Mouse (Mus musculus) ES-E14 (cell line): Measurements from ENCODE around the gene Slc17a7. TPM values are rescaled to one million over a fixed set of nuclear protein-coding genes. Genes with fewer than 3 reads are reported as not detected.
A peak's percentile ranks its signal among the peaks of the same experiment; 100 is the strongest.
"Not testable (repeated sequence)": the region's sequence is repeated elsewhere in the genome, so short reads cannot be mapped to it uniquely, and the experiment has no call there.

Experiments used
- DNase-seq: peaks from one replicate; pipeline ENCODE4 v3.0.0-alpha.2; 2013; ENCODE audit warnings: low read depth, low spot score
- H3K27ac ChIP-seq: 2 replicates; pipeline ENCODE4 v1.5.1; 2012; ENCODE audit warnings: low read depth, mild to moderate bottlenecking, low read length, moderate library complexity, mixed read lengths; ENCODE audit not compliant: poor library complexity, insufficient read depth, severe bottlenecking
- H3K36me3 ChIP-seq: 2 replicates; pipeline ENCODE4 v1.6.1; 2012; ENCODE audit warnings: mild to moderate bottlenecking, low read length, moderate library complexity, mixed read lengths; ENCODE audit not compliant: control insufficient read depth, poor library complexity, insufficient read depth, severe bottlenecking
- H3K4me1 ChIP-seq, 2 experiments: fragments of 150-350 bp in 1 of 2; sonication (generic) in 1 of 2; 2 replicates each; pipeline ENCODE4 v1.6.1; 2012; ENCODE audit warnings: low read length in 2 of 2, mild to moderate bottlenecking in 1 of 2, mixed read lengths in 1 of 2; ENCODE audit not compliant: control insufficient read depth in 2 of 2, insufficient read depth in 2 of 2, poor library complexity in 1 of 2
- H3K4me3 ChIP-seq, 2 experiments: fragments of 150-350 bp in 1 of 2; sonication (generic) in 1 of 2; 2 replicates each; pipeline ENCODE4 v1.5.1; 2012; ENCODE audit warnings: low read length in 2 of 2, low read depth in 1 of 2, mild to moderate bottlenecking in 1 of 2, mixed read lengths in 1 of 2; ENCODE audit not compliant: insufficient read depth in 1 of 2, poor library complexity in 1 of 2, severe bottlenecking in 1 of 2
- H3K9ac ChIP-seq: 2 replicates; pipeline ENCODE4 v1.6.1; 2012; ENCODE audit warnings: low read depth, mild to moderate bottlenecking, low read length, mixed read lengths; ENCODE audit not compliant: poor library complexity, insufficient read depth, severe bottlenecking
- H3K9me3 ChIP-seq: fragments of 150-350 bp; sonication (generic); 2 replicates; pipeline ENCODE4 v1.6.1; 2012; ENCODE audit warnings: low read depth, mild to moderate bottlenecking, low read length; ENCODE audit not compliant: control insufficient read depth, insufficient read depth
- CHD2 ChIP-seq: IDR thresholded peaks from 2 replicates; pipeline ENCODE4 v1.6.1; 2014; ENCODE audit warnings: mild to moderate bottlenecking, low read depth, low read length, inconsistent platforms
- HCFC1 ChIP-seq: IDR thresholded peaks from 2 replicates; pipeline ENCODE4 v1.6.1; 2012; ENCODE audit warnings: low read length, inconsistent platforms, borderline replicate concordance; ENCODE audit not compliant: insufficient read depth
- MAFK ChIP-seq: IDR thresholded peaks from 2 replicates; pipeline ENCODE4 v1.6.1; 2014; ENCODE audit warnings: mild to moderate bottlenecking, low read depth, low read length, inconsistent platforms; ENCODE audit not compliant: insufficient read depth
- ZC3H11A ChIP-seq: IDR thresholded peaks from 2 replicates; pipeline ENCODE4 v1.6.1; 2012; ENCODE audit warnings: low read depth, mild to moderate bottlenecking, inconsistent platforms, low read length, borderline replicate concordance
- ZNF384 ChIP-seq: IDR thresholded peaks from 2 replicates; pipeline ENCODE4 v1.6.1; 2012; ENCODE audit warnings: low read depth, low read length, inconsistent platforms
- in situ Hi-C, 2 experiments: fragments of 600-800 bp; cut with MboI; formaldehyde crosslinking; loops; one replicate each; pipeline ENCODE4 v1.15.1; 2025; ENCODE audit warnings: low sequenced_read_pairs in 2 of 2, inconsistent platforms in 1 of 2; ENCODE audit not compliant: unreplicated experiment in 2 of 2
- total RNA-seq: library from RNA; depleted of rRNA; stranded (reverse); fragments of 300-350 nt; gene quantifications from 2 replicates; pipeline ENCODE4 v1.2.3, GENCODE M21; 2012

Gene Slc17a7
- total RNA-seq, 1 experiment: 3.4 TPM

- H3K9ac ChIP-seq: no peak overlapping the region
- peaks cover 23% of the 10 kb centered on the region for H3K36me3 ChIP-seq
- no peak overlapping the region for H3K27ac ChIP-seq
- TF ChIP-seq HCFC1: no peak
- no peak for TF ChIP-seq MAFK
- TF ChIP-seq ZC3H11A: no peak
- no peak for TF ChIP-seq ZNF384
- no peak for TF ChIP-seq CHD2
- H3K4me3 ChIP-seq: no peak overlapping the region
- no peaks in the 10 kb centered on the region for H3K9me3 ChIP-seq
- in situ Hi-C loops: no loop called here
- DNase-seq: no peak
- peaks cover 3 to 4% of the 10 kb centered on the region in 2 experiments; a peak in 3 of 4 replicates for H3K4me1 ChIP-seq
Observed at GRCm38 (mm10) chr7:45149545-45149944, 14.2 kb upstream of the Slc17a7 start.

GRCm38 (mm10) chr7:45150321-45150720 is 13.4 kb upstream of the Slc17a7 start:
- DNase-seq: no peak
- no peak overlapping the region for H3K9ac ChIP-seq
- H3K27ac ChIP-seq: peak overlapping the region; percentile 16; the same call in 1 of the 2 replicates
- H3K9me3 ChIP-seq: no peaks in the 10 kb centered on the region
- in situ Hi-C loops: no loop called here
- no peak overlapping the region for H3K4me3 ChIP-seq
- peaks cover 18% of the 10 kb centered on the region for H3K36me3 ChIP-seq
- no peak for TF ChIP-seq MAFK
- no peak for TF ChIP-seq CHD2
- no peak for TF ChIP-seq ZC3H11A
- no peak for TF ChIP-seq ZNF384
- no peak for TF ChIP-seq HCFC1
- H3K4me1 ChIP-seq: peaks cover 3 to 5% of the 10 kb centered on the region in 2 experiments; a peak in 3 of 4 replicates

- Histone ChIP-seq H3K9ac (no peak overlapping the region), H3K27ac (no peak overlapping the region), H3K4me1 (peaks cover 3 to 7% of the 10 kb centered on the region in 2 experiments; a peak in 3 of 4 replicates), H3K9me3 (no peaks in the 10 kb centered on the region), H3K36me3 (peaks cover 10% of the 10 kb centered on the region; the same call in 1 of the 2 replicates), H3K4me3 (no peak overlapping the region)
- DNase-seq: no peak
- no peak for TF ChIP-seq HCFC1
- no peak for TF ChIP-seq ZNF384
- no peak for TF ChIP-seq MAFK
- no peak for TF ChIP-seq ZC3H11A
- TF ChIP-seq CHD2: no peak
- in situ Hi-C loops: no loop called here
Observed at GRCm38 (mm10) chr7:45151303-45151702, 12.4 kb upstream of the Slc17a7 start.

GRCm38 (mm10) chr7:45153052-45153451 is 10.7 kb upstream of the Slc17a7 start:
- H3K4me1 ChIP-seq, H3K27ac ChIP-seq, in situ Hi-C loops, H3K9ac ChIP-seq, H3K36me3 ChIP-seq, DNase-seq, H3K9me3 ChIP-seq: not testable (repeated sequence)
- H3K4me3 ChIP-seq: peak overlapping the region; percentile 84 to 88; a peak in 3 of 4 replicates

- Histone ChIP-seq H3K36me3 (peaks cover 2% of the 10 kb centered on the region), H3K9me3 (no peaks in the 10 kb centered on the region), H3K4me1 (peaks cover 3 to 7% of the 10 kb centered on the region in 2 experiments; a peak in 3 of 4 replicates), H3K27ac (peak overlapping the region; percentile 98), H3K9ac (peak overlapping the region; percentile 97), H3K4me3 (peak overlapping the region; percentile 84 to 88)
- no peak for TF ChIP-seq CHD2
- DNase-seq: no peak
- in situ Hi-C loops: no loop called here
Observed at GRCm38 (mm10) chr7:45153586-45153985, 10.2 kb upstream of the Slc17a7 start.
